Mouse (Mus musculus) forebrain, embryonic 11.5 days (tissue): ENCODE data around the gene Naaa. TPM values are rescaled to one million over a fixed set of nuclear protein-coding genes. Genes with fewer than 3 reads are reported as not detected.

ENCODE experiments used
- ATAC-seq: fragments of 200-750 bp; cut with Nextera tagmentation; replicated peaks from 2 replicates; pipeline ENCODE4 v1.8.0; 2017; ENCODE audit warnings: moderate TSS enrichment; ENCODE audit not compliant: low FRiP score
- DNase-seq: peaks from one replicate; pipeline ENCODE4 v3.0.0-alpha.2; 2017; ENCODE audit warnings: low spot score
- H3K27ac ChIP-seq: fragments of 300-500 bp; sonication (generic); 2 replicates; pipeline ENCODE4 v1.5.1; 2014; ENCODE audit warnings: low read depth, low read length
- H3K27me3 ChIP-seq: fragments of 300-500 bp; sonication (generic); 2 replicates; pipeline ENCODE4 v1.6.1; 2014; ENCODE audit warnings: mild to moderate bottlenecking, low read length, mixed read lengths; ENCODE audit not compliant: control insufficient read depth, insufficient read depth
- H3K36me3 ChIP-seq: fragments of 300-500 bp; sonication (generic); 2 replicates; pipeline ENCODE4 v1.6.1; 2014; ENCODE audit warnings: mild to moderate bottlenecking, low read length, moderate library complexity, mixed read lengths; ENCODE audit not compliant: control insufficient read depth, insufficient read depth
- H3K4me1 ChIP-seq: fragments of 300-500 bp; sonication (generic); replicated peaks from 2 replicates; pipeline ENCODE4 v1.6.1; 2014; ENCODE audit warnings: low read length, mixed read lengths; ENCODE audit not compliant: control insufficient read depth, insufficient read depth
- H3K4me2 ChIP-seq: fragments of 300-500 bp; sonication (generic); 2 replicates; pipeline ENCODE4 v1.6.1; 2014; ENCODE audit warnings: low read depth, mild to moderate bottlenecking, low read length, moderate library complexity, mixed read lengths; ENCODE audit not compliant: severe bottlenecking
- H3K4me3 ChIP-seq: fragments of 300-500 bp; sonication (generic); 2 replicates; pipeline ENCODE4 v1.5.1; 2014; ENCODE audit warnings: low read depth, low read length
- H3K9ac ChIP-seq: fragments of 300-500 bp; sonication (generic); 2 replicates; pipeline ENCODE4 v1.6.1; 2014; ENCODE audit warnings: low read length
- H3K9me3 ChIP-seq: fragments of 300-500 bp; sonication (generic); 2 replicates; pipeline ENCODE4 v1.6.1; 2016; ENCODE audit warnings: low read length, mixed read lengths; ENCODE audit not compliant: control insufficient read depth
- WGBS: fragments of 180-500 bp; shearing (Covaris S2); extraction: QIAGEN DNeasy Blood & Tissue Kit; methylation state at CpG from one replicate; pipeline ENCODE4 v1.1.7; 2014; 5-methylcytosine and 5-hydroxymethylcytosine counted together
- polyA plus RNA-seq: library from polyadenylated mRNA; unstranded; fragments of >200 nt; fragmentation: Nextera tagmentation; extraction: Ambion mirVana; gene quantifications from 2 replicates; pipeline ENCODE4 v1.2.1, GENCODE M21; 2014

The Naaa gene
- polyA plus RNA-seq, 1 experiment from 2014 or later: 4.0 TPM

DNA sequence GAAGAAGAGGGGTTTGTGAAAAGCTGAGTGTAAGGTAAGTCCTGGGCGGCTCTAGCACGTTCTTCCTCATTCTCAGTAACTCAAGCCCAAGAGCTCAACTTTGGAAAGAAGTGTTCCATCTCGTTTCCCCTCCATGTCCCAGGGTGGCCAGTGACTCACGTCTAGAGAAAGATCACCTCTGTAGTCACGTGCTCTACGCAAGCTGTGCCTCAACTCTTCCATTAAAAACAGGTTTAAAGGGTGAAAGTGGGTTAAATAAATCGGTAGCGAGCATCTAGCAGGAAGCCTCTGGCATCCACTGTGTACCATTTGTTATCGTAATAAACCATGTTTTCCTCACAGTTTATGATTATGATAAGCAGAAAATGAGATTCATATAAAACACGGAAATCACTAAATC is 46.1 kb downstream of the Naaa start:
- H3K9ac ChIP-seq: no peak overlapping the region
- ATAC-seq (no peak), DNase-seq (no peak)
- H3K36me3 ChIP-seq: no peaks in the 10 kb centered on the region
- no peak overlapping the region for H3K27ac ChIP-seq
- WGBS: 81% methylated on average over 10 of the region's 10 CpGs
- no peaks in the 10 kb centered on the region for H3K4me1 ChIP-seq
- no peaks in the 10 kb centered on the region for H3K9me3 ChIP-seq
- no peak overlapping the region for H3K4me2 ChIP-seq
- no peaks in the 10 kb centered on the region for H3K27me3 ChIP-seq
- no peak overlapping the region for H3K4me3 ChIP-seq

DNA sequence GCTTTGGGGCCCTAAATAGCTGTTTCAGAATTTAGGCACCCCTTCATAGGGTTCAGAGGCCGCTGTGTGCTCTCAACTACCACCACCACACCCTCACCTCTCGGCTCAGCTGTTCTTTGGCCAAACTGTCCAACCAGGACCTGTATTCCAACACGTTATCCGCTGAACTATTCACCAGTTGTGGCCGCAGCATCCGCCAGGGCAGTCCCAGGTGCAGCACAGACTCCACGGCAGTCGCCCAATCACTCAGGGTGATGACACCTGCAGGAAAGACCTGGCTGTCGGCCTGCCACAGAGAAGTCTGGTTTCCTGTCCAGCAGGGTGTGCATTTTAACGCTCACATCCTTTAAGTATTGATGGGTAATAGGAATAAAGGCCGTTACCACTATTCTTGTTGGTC is 47.7 kb downstream of the Naaa start:
- no peak for ATAC-seq

DNA sequence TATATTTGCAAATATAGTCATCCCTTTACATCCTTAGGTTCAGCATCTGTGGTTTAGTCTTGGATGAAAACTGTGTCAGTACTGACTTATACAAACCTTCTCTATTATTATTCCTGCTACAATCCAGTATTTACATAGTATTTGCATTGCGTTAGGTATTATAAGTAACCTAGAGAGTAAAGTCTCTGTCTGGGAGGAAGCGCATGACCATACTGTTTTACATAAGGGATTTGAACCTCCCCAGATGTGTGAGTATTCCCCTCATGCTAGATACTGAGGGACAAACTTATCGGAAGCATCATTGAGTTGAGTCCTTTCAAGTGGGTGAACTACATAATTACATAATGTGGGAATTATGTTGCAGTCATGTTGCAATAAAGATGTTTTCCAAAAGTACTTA is 48.5 kb downstream of the Naaa start:
- WGBS: 95% methylated on average over 3 of the region's 3 CpGs
- H3K9me3 ChIP-seq: no peaks in the 10 kb centered on the region
- no peak for ATAC-seq
- H3K27me3 ChIP-seq: no peaks in the 10 kb centered on the region
- H3K4me2 ChIP-seq: no peak overlapping the region
- no peak overlapping the region for H3K4me3 ChIP-seq
- H3K4me1 ChIP-seq: no peaks in the 10 kb centered on the region
- no peak overlapping the region for H3K9ac ChIP-seq
- no peaks in the 10 kb centered on the region for H3K36me3 ChIP-seq
- H3K27ac ChIP-seq: no peak overlapping the region
- no peak for DNase-seq

More for the DNA sequence above, 47.7 kb downstream of the Naaa start:
- no peaks in the 10 kb centered on the region for H3K36me3 ChIP-seq
- H3K4me3 ChIP-seq: no peak overlapping the region
- H3K9me3 ChIP-seq: no peaks in the 10 kb centered on the region
- no peaks in the 10 kb centered on the region for H3K4me1 ChIP-seq
- no peak for DNase-seq
- WGBS: 85% methylated on average over 11 of the region's 11 CpGs
- no peak overlapping the region for H3K27ac ChIP-seq
- H3K27me3 ChIP-seq: no peaks in the 10 kb centered on the region
- H3K9ac ChIP-seq: no peak overlapping the region
- H3K4me2 ChIP-seq: no peak overlapping the region

- no peak overlapping the region for H3K4me3 ChIP-seq
- H3K27ac ChIP-seq: no peak overlapping the region
Measured at GRCm38 (mm10) chr5:92228776-92229175, 49.2 kb downstream of the Naaa start.

GRCm38 (mm10) chr5:92227782-92228181 is 50.2 kb downstream of the Naaa start:
- Histone ChIP-seq H3K27ac (no peak overlapping the region), H3K9ac (no peak overlapping the region), H3K9me3 (no peaks in the 10 kb centered on the region), H3K36me3 (no peaks in the 10 kb centered on the region), H3K4me1 (no peaks in the 10 kb centered on the region), H3K4me3 (no peak overlapping the region), H3K4me2 (no peak overlapping the region), H3K27me3 (no peaks in the 10 kb centered on the region)
- ATAC-seq (no peak), DNase-seq (no peak)
- WGBS: 92% methylated on average over 7 of the region's 7 CpGs

More at GRCm38 (mm10) chr5:92228776-92229175, 49.2 kb downstream of the Naaa start:
- ATAC-seq (no peak), DNase-seq (no peak)
- WGBS: 28% methylated on average over 10 of the region's 10 CpGs
- Histone ChIP-seq H3K9me3 (no peaks in the 10 kb centered on the region), H3K36me3 (no peaks in the 10 kb centered on the region), H3K9ac (no peak overlapping the region), H3K4me1 (no peaks in the 10 kb centered on the region), H3K4me2 (no peak overlapping the region), H3K27me3 (no peaks in the 10 kb centered on the region)

- H3K36me3 ChIP-seq: no peaks in the 10 kb centered on the region
- WGBS: 93% methylated on average over 8 of the region's 8 CpGs
- no peak for DNase-seq
- H3K4me3 ChIP-seq: no peak overlapping the region
- no peaks in the 10 kb centered on the region for H3K4me1 ChIP-seq
- ATAC-seq: no peak
- no peaks in the 10 kb centered on the region for H3K27me3 ChIP-seq
- no peaks in the 10 kb centered on the region for H3K9me3 ChIP-seq
- H3K4me2 ChIP-seq: no peak overlapping the region
- H3K27ac ChIP-seq: no peak overlapping the region
- no peak overlapping the region for H3K9ac ChIP-seq
Measured at GRCm38 (mm10) chr5:92220287-92220902, 57.6 kb downstream of the Naaa start.

DNA sequence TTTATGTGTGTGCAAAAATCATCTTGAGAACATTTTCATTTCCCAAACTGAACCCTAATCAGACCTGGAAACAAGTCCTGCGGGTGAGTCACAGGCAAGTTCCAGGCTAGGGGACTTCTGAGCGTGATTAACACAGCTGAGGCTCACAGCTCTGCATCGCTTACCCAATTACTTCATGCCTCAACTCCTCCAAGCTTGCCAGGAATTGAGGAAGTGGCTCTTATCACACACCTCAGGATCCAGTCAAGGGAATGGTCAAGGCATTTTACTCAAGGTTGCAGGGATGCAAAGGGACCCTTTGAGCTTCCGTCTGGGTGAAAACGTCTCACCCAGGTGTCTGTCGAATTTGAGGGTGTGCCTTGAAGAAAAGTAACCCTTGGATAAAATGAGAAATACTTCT is 58.1 kb downstream of the Naaa start:
- no peak overlapping the region for H3K9ac ChIP-seq
- ATAC-seq (no peak), DNase-seq (no peak)
- H3K4me2 ChIP-seq: no peak overlapping the region
- H3K4me1 ChIP-seq: no peaks in the 10 kb centered on the region
- no peaks in the 10 kb centered on the region for H3K9me3 ChIP-seq
- no peak overlapping the region for H3K27ac ChIP-seq
- H3K27me3 ChIP-seq: no peaks in the 10 kb centered on the region
- H3K36me3 ChIP-seq: no peaks in the 10 kb centered on the region
- no peak overlapping the region for H3K4me3 ChIP-seq
- 69% methylated on average over 6 of the region's 6 CpGs for WGBS

DNA sequence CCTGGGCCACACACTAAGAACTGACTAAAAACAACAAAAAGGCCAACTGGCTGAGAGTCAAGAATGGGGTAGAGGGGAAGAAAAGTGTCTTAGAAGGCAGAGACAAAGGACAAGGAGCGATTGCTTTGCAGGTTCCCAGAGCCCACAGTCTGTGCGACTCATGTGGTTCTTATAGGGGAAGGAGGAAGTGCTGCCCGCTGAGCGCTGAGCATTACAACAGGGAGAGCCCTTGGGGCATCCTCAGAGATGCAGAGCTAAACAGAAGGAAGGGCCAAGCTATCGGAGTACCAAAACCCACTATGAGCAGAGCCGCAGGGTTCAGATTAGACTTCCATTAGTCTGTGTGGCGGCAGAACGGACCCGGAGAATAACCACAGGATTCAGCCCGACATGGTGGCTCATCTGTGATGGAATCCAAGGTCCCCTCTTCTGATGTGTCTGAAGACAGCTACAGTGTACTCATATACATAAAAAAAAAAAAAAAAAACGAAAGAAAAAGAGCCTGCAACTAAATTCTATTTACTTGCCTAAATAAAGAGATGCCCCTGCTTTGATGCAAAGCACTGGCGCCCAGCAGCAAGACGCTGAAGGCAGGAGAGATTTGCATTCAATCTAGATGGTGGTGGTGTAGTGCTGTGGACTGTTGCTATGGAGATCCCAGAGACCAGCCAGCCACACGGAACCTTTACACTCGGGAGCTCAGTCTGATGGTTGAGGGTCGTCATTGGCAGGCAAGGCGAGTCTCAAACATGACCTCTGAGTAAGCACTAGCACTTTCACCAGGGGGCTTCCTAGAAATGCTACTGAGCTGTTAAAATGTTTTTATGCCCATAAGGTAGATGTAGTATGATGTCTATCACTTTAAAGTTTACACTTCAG is 58.8 kb downstream of the Naaa start:
- ATAC-seq (no peak), DNase-seq (no peak)
- Histone ChIP-seq H3K4me3 (no peak overlapping the region), H3K36me3 (no peaks in the 10 kb centered on the region), H3K27me3 (no peaks in the 10 kb centered on the region), H3K9ac (no peak overlapping the region), H3K9me3 (no peaks in the 10 kb centered on the region), H3K4me1 (no peaks in the 10 kb centered on the region), H3K4me2 (no peak overlapping the region), H3K27ac (no peak overlapping the region)
- WGBS: 48% methylated on average over 17 of the region's 17 CpGs
